Mouse (Mus musculus) liver, embryonic 11.5 days (tissue): ENCODE results near the gene Tas1r2. TPM values are rescaled to one million over a fixed set of nuclear protein-coding genes. Genes with fewer than 3 reads are reported as not detected.

Experiments used
- ATAC-seq: fragments of 200-750 bp; cut with Nextera tagmentation; replicated peaks from 2 replicates; pipeline ENCODE4 v1.8.0; 2017; ENCODE audit warnings: moderate number of reproducible peaks, mild to moderate bottlenecking, moderate TSS enrichment, moderate library complexity; ENCODE audit not compliant: low FRiP score
- DNase-seq: peaks from one replicate; pipeline ENCODE4 v3.0.0-alpha.2; 2017; ENCODE audit warnings: low spot score
- H3K27ac ChIP-seq: fragments of 300-500 bp; sonication (generic); 2 replicates; pipeline ENCODE4 v1.5.1; 2014; ENCODE audit warnings: mild to moderate bottlenecking, low read depth, low read length, control low read depth
- H3K27me3 ChIP-seq: fragments of 300-500 bp; sonication (generic); replicated peaks from 2 replicates; pipeline ENCODE4 v1.6.1; 2014; ENCODE audit warnings: low read length, mixed read lengths; ENCODE audit not compliant: control insufficient read depth, insufficient read depth
- H3K36me3 ChIP-seq: fragments of 300-500 bp; sonication (generic); 2 replicates; pipeline ENCODE4 v1.6.1; 2014; ENCODE audit warnings: mild to moderate bottlenecking, low read length, moderate library complexity, mixed read lengths; ENCODE audit not compliant: control insufficient read depth, insufficient read depth
- H3K4me1 ChIP-seq: fragments of 300-500 bp; sonication (generic); replicated peaks from 2 replicates; pipeline ENCODE4 v1.6.1; 2014; ENCODE audit warnings: low read length, mixed read lengths; ENCODE audit not compliant: control insufficient read depth, insufficient read depth
- H3K4me2 ChIP-seq: fragments of 300-500 bp; sonication (generic); 2 replicates; pipeline ENCODE4 v1.6.1; 2014; ENCODE audit warnings: mild to moderate bottlenecking, control low read depth, moderate library complexity
- H3K4me3 ChIP-seq: fragments of 300-500 bp; sonication (generic); 2 replicates; pipeline ENCODE4 v1.5.1; 2014; ENCODE audit warnings: low read depth, low read length, control low read depth
- H3K9ac ChIP-seq: fragments of 300-500 bp; sonication (generic); 2 replicates; pipeline ENCODE4 v1.6.1; 2014; ENCODE audit warnings: low read depth, low read length, control low read depth
- H3K9me3 ChIP-seq: fragments of 300-500 bp; sonication (generic); 2 replicates; pipeline ENCODE4 v1.6.1; 2016; ENCODE audit warnings: low read length, inconsistent platforms, mixed read lengths; ENCODE audit not compliant: control insufficient read depth
- WGBS: fragments of 180-500 bp; shearing (Covaris S2); extraction: QIAGEN DNeasy Blood & Tissue Kit; methylation state at CpG from one replicate; pipeline ENCODE4 v1.1.7; 2014; 5-methylcytosine and 5-hydroxymethylcytosine counted together
- polyA plus RNA-seq: library from polyadenylated mRNA; unstranded; fragments of >200 nt; fragmentation: Nextera tagmentation; extraction: Ambion mirVana; gene quantifications from 2 replicates; pipeline ENCODE4 v1.2.1, GENCODE M21; 2014

Gene Tas1r2
- polyA plus RNA-seq, 1 experiment from 2014 or later = not detected

GRCm38 (mm10) chr4:139641829-139642425 is 11.4 kb upstream of the Tas1r2 start:
- Histone ChIP-seq H3K4me2 (peak overlapping the region; percentile 45), H3K4me1 (peaks cover 16% of the 10 kb centered on the region; the same call in 1 of the 2 replicates), H3K9ac (no peak overlapping the region), H3K27ac (no peak overlapping the region), H3K36me3 (peaks cover 7% of the 10 kb centered on the region; the same call in 1 of the 2 replicates), H3K4me3 (0 out of 2 replicates have a peak overlapping the region, but pooled peaks have one; percentile 8), H3K9me3 (no peaks in the 10 kb centered on the region), H3K27me3 (peaks cover 23% of the 10 kb centered on the region)
- WGBS = 7% methylated on average over 30 of the region's 30 CpGs
- no peak for DNase-seq
- peak; percentile 10; the same call in 1 of the 2 replicates for ATAC-seq

GRCm38 (mm10) chr4:139643972-139644371 is 9.4 kb upstream of the Tas1r2 start:
- peaks cover 23% of the 10 kb centered on the region for H3K27me3 ChIP-seq
- H3K36me3 ChIP-seq = peaks cover 11% of the 10 kb centered on the region; the same call in 1 of the 2 replicates
- H3K9ac ChIP-seq = no peak overlapping the region
- DNase-seq = peak; percentile 73
- 16% methylated on average over 9 of the region's 9 CpGs for WGBS
- H3K27ac ChIP-seq = no peak overlapping the region
- H3K4me3 ChIP-seq = no peak overlapping the region
- H3K4me1 ChIP-seq = peaks cover 14% of the 10 kb centered on the region; the same call in 1 of the 2 replicates
- no peak; the same call in 1 of the 2 replicates for ATAC-seq
- no peak overlapping the region for H3K4me2 ChIP-seq
- H3K9me3 ChIP-seq = no peaks in the 10 kb centered on the region

- no peak for DNase-seq
- H3K36me3 ChIP-seq = peaks cover 11% of the 10 kb centered on the region; the same call in 1 of the 2 replicates
- ATAC-seq = no peak
- no peak overlapping the region for H3K9ac ChIP-seq
- 79% methylated on average over 7 of the region's 7 CpGs for WGBS
- peaks cover 11% of the 10 kb centered on the region for H3K27me3 ChIP-seq
- H3K4me3 ChIP-seq = no peak overlapping the region
- no peak overlapping the region for H3K4me2 ChIP-seq
- peaks cover 5% of the 10 kb centered on the region; the same call in 1 of the 2 replicates for H3K4me1 ChIP-seq
- no peak overlapping the region for H3K27ac ChIP-seq
- no peaks in the 10 kb centered on the region for H3K9me3 ChIP-seq
Measured at GRCm38 (mm10) chr4:139646916-139647315, 6.4 kb upstream of the Tas1r2 start.

GRCm38 (mm10) chr4:139650086-139650743 is 3.1 kb upstream of the Tas1r2 start:
- no peaks in the 10 kb centered on the region for H3K4me1 ChIP-seq
- H3K4me3 ChIP-seq = no peak overlapping the region
- no peaks in the 10 kb centered on the region for H3K9me3 ChIP-seq
- H3K36me3 ChIP-seq = peaks cover 5% of the 10 kb centered on the region; the same call in 1 of the 2 replicates
- no peaks in the 10 kb centered on the region for H3K27me3 ChIP-seq
- no peak for DNase-seq
- H3K9ac ChIP-seq = no peak overlapping the region
- no peak overlapping the region for H3K27ac ChIP-seq
- H3K4me2 ChIP-seq = no peak overlapping the region
- WGBS = 74% methylated on average over 15 of the region's 15 CpGs
- ATAC-seq = no peak; the same call in 1 of the 2 replicates

GRCm38 (mm10) chr4:139650907-139651306 is 2.4 kb upstream of the Tas1r2 start:
- Histone ChIP-seq H3K27ac (no peak overlapping the region), H3K4me1 (no peaks in the 10 kb centered on the region), H3K36me3 (peaks cover 5% of the 10 kb centered on the region; the same call in 1 of the 2 replicates), H3K4me2 (no peak overlapping the region), H3K27me3 (no peaks in the 10 kb centered on the region), H3K4me3 (no peak overlapping the region), H3K9ac (no peak overlapping the region), H3K9me3 (no peaks in the 10 kb centered on the region)
- WGBS = 63% methylated on average over 11 of the region's 11 CpGs
- ATAC-seq (no peak), DNase-seq (no peak)

GRCm38 (mm10) chr4:139661897-139662296 is 8.6 kb downstream of the Tas1r2 start:
- Histone ChIP-seq H3K4me3 (no peak overlapping the region), H3K9me3 (no peaks in the 10 kb centered on the region), H3K27ac (no peak overlapping the region), H3K4me1 (no peaks in the 10 kb centered on the region), H3K36me3 (no peaks in the 10 kb centered on the region), H3K27me3 (no peaks in the 10 kb centered on the region), H3K4me2 (no peak overlapping the region), H3K9ac (no peak overlapping the region)
- ATAC-seq (no peak), DNase-seq (no peak)
- WGBS = 86% methylated on average over 14 of the region's 14 CpGs

GRCm38 (mm10) chr4:139667632-139668031 is 14.3 kb downstream of the Tas1r2 start:
- Histone ChIP-seq H3K4me3 (no peak overlapping the region), H3K36me3 (no peaks in the 10 kb centered on the region), H3K9me3 (no peaks in the 10 kb centered on the region), H3K27ac (no peak overlapping the region), H3K27me3 (no peaks in the 10 kb centered on the region), H3K9ac (no peak overlapping the region), H3K4me1 (no peaks in the 10 kb centered on the region), H3K4me2 (no peak overlapping the region)
- ATAC-seq = no peak
- no peak for DNase-seq
- 77% methylated on average over 6 of the region's 6 CpGs for WGBS

- Histone ChIP-seq H3K4me2 (no peak overlapping the region), H3K4me1 (no peaks in the 10 kb centered on the region), H3K9ac (no peak overlapping the region), H3K9me3 (no peaks in the 10 kb centered on the region), H3K4me3 (no peak overlapping the region), H3K36me3 (no peaks in the 10 kb centered on the region), H3K27me3 (no peaks in the 10 kb centered on the region), H3K27ac (no peak overlapping the region)
- peak; percentile 49 for DNase-seq
- WGBS = 17% methylated on average over 6 of the region's 6 CpGs
- no peak for ATAC-seq
Measured at GRCm38 (mm10) chr4:139669847-139670246, 16.5 kb downstream of the Tas1r2 start.
